Mouse (Mus musculus): ENCODE measurements around the gene 4931440F15Rik.

DNA sequence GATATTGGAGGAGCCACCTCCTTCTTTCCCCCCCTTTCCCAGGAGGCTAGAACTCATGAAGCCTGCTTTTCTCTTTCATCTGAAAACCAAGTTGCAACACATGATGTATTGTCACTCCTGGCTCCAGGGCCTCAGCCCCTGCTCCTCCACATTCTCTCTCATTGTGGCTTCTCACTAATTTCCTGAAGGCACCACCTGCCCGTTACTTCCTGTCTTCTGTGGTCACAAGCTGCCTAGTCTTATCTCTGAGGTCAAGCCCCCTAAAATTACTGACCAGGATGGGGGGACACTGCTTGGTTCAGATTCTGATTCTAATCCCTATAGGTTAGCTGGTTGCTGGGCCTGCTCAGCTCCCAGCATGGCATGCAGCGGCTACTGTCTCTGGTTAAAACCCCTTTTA, 50.7 kb downstream of the 4931440F15Rik start:
- TF ChIP-seq CTCF (IDR thresholded peaks at IDR 0.05; ENCODE audit: borderline replicate concordance, insufficient read depth, low read length) = no peak
- TF ChIP-seq POLR2A (IDR thresholded peaks at IDR 0.05; ENCODE audit: low read depth, low read length) = no peak
